Mouse (Mus musculus) MEL (cell line): ENCODE data around the gene Dnajb14. TPM values are rescaled to one million over a fixed set of nuclear protein-coding genes. Genes with fewer than 3 reads are reported as not detected.
"Not testable (repeated sequence)": the region's sequence is repeated elsewhere in the genome, so short reads cannot be mapped to it uniquely, and the experiment has no call there.

Experiments
- DNase-seq: peaks from one replicate; pipeline ENCODE4 v3.0.0; 2011; ENCODE audit warnings: low read depth, low spot score
- H3K27ac ChIP-seq: 2 replicates; pipeline ENCODE4 v1.5.1; 2012; ENCODE audit warnings: low read depth, mild to moderate bottlenecking, control low read depth, low read length, moderate library complexity; ENCODE audit not compliant: control insufficient read depth
- H3K27me3 ChIP-seq, 2 experiments: fragments of 150-350 bp in 1 of 2; sonication (generic) in 1 of 2; 2 replicates each; pipeline ENCODE4 v1.6.1; 2012; ENCODE audit warnings: low read length in 2 of 2, mild to moderate bottlenecking in 2 of 2, improper control_type of control experiment in 1 of 2, moderate library complexity in 1 of 2; ENCODE audit not compliant: insufficient read depth in 2 of 2, control insufficient read depth in 1 of 2
- H3K36me3 ChIP-seq, 2 experiments: 2 replicates each; pipeline ENCODE4 v1.6.1; 2012 to 2014; ENCODE audit warnings: low read length in 2 of 2, improper control_type of control experiment in 1 of 2, inconsistent platforms in 1 of 2, mild to moderate bottlenecking in 1 of 2; ENCODE audit not compliant: insufficient read depth in 2 of 2, control insufficient read depth in 1 of 2
- H3K4me1 ChIP-seq, 2 experiments: fragments of 150-350 bp in 1 of 2; sonication (generic) in 1 of 2; 2 replicates each; pipeline ENCODE4 v1.6.1; 2012; ENCODE audit warnings: low read length in 2 of 2, improper control_type of control experiment in 1 of 2, mild to moderate bottlenecking in 1 of 2; ENCODE audit not compliant: insufficient read depth in 2 of 2, control insufficient read depth in 1 of 2
- H3K4me3 ChIP-seq, 2 experiments: fragments of 150-350 bp in 1 of 2; sonication (generic) in 1 of 2; 2 replicates each; pipeline ENCODE4 v1.5.1; 2012; ENCODE audit warnings: low read depth in 2 of 2, low read length in 2 of 2, mild to moderate bottlenecking in 2 of 2, moderate library complexity in 2 of 2, control low read depth in 1 of 2, improper control_type of control experiment in 1 of 2; ENCODE audit not compliant: control insufficient read depth in 1 of 2, insufficient read depth in 1 of 2
- H3K79me2 ChIP-seq: 2 replicates; pipeline ENCODE4 v1.6.1; 2012; ENCODE audit warnings: mild to moderate bottlenecking, low read length, moderate library complexity; ENCODE audit not compliant: control insufficient read depth, poor library complexity, insufficient read depth
- H3K9ac ChIP-seq: 2 replicates; pipeline ENCODE4 v1.6.1; 2012; ENCODE audit warnings: low read depth, mild to moderate bottlenecking, control low read depth, low read length, moderate library complexity; ENCODE audit not compliant: control insufficient read depth, poor library complexity, severe bottlenecking
- H3K9me3 ChIP-seq: fragments of 150-350 bp; sonication (generic); replicated peaks from 2 replicates; pipeline ENCODE4 v1.6.1; 2012; ENCODE audit warnings: mild to moderate bottlenecking, low read length, improper control_type of control experiment, moderate library complexity; ENCODE audit not compliant: insufficient read depth
- CHD1 ChIP-seq: IDR thresholded peaks from 2 replicates; pipeline ENCODE4 v1.6.1; 2012; ENCODE audit warnings: low read depth, mild to moderate bottlenecking, inconsistent platforms, low read length, improper control_type of control experiment
- E2F4 ChIP-seq: IDR thresholded peaks from 2 replicates; pipeline ENCODE4 v1.6.1; 2011; ENCODE audit warnings: low read depth, low read length, improper control_type of control experiment, borderline replicate concordance
- GABPA ChIP-seq: IDR thresholded peaks from 2 replicates; pipeline ENCODE4 v1.6.1; 2012; ENCODE audit warnings: low read depth, mild to moderate bottlenecking, inconsistent platforms, low read length, improper control_type of control experiment, moderate library complexity
- GATA1 ChIP-seq: IDR thresholded peaks from 2 replicates; pipeline ENCODE4 v1.6.1; 2011; ENCODE audit warnings: low read depth, low read length, improper control_type of control experiment
- HCFC1 ChIP-seq: IDR thresholded peaks from 2 replicates; pipeline ENCODE4 v1.6.1; 2012; ENCODE audit warnings: low read depth, mild to moderate bottlenecking, inconsistent platforms, low read length, improper control_type of control experiment, moderate library complexity
- MAFK ChIP-seq: IDR thresholded peaks from 2 replicates; pipeline ENCODE4 v1.6.1; 2011; ENCODE audit warnings: low read depth, mild to moderate bottlenecking, low read length, improper control_type of control experiment, borderline replicate concordance
- MAX ChIP-seq: IDR thresholded peaks from 2 replicates; pipeline ENCODE4 v1.6.1; 2011; ENCODE audit warnings: low read length, improper control_type of control experiment
- MEF2A ChIP-seq: IDR thresholded peaks from 2 replicates; pipeline ENCODE4 v1.6.1; 2014; ENCODE audit warnings: low read depth, mild to moderate bottlenecking, inconsistent platforms, low read length, improper control_type of control experiment; ENCODE audit not compliant: poor library complexity, insufficient replicate concordance, severe bottlenecking; ENCODE audit errors: extremely low read depth
- NRF1 ChIP-seq: IDR thresholded peaks from 2 replicates; pipeline ENCODE4 v1.6.1; 2014; ENCODE audit warnings: low read depth, mild to moderate bottlenecking, inconsistent platforms, low read length, improper control_type of control experiment, moderate library complexity; ENCODE audit not compliant: poor library complexity, insufficient read depth, severe bottlenecking
- POLR2AphosphoS2 ChIP-seq: IDR thresholded peaks from 2 replicates; pipeline ENCODE4 v1.6.1; 2011; ENCODE audit warnings: low read length, improper control_type of control experiment
- RAD21 ChIP-seq: IDR thresholded peaks from 2 replicates; pipeline ENCODE4 v1.6.1; 2011; ENCODE audit warnings: mild to moderate bottlenecking, low read depth, low read length, improper control_type of control experiment
- RCOR1 ChIP-seq: IDR thresholded peaks from 2 replicates; pipeline ENCODE4 v1.6.1; 2012; ENCODE audit warnings: low read depth, mild to moderate bottlenecking, inconsistent platforms, low read length, improper control_type of control experiment
- SIN3A ChIP-seq: IDR thresholded peaks from 2 replicates; pipeline ENCODE4 v1.6.1; 2012; ENCODE audit warnings: low read length, improper control_type of control experiment, inconsistent platforms
- TAL1 ChIP-seq: IDR thresholded peaks from 2 replicates; pipeline ENCODE4 v1.6.1; 2012; ENCODE audit warnings: mild to moderate bottlenecking, inconsistent platforms, low read length, moderate library complexity, mixed read lengths
- USF1 ChIP-seq: IDR thresholded peaks from 2 replicates; pipeline ENCODE4 v1.6.1; 2014; ENCODE audit warnings: low read depth, mild to moderate bottlenecking, inconsistent platforms, low read length, improper control_type of control experiment, moderate library complexity
- ZNF384 ChIP-seq: IDR thresholded peaks from 2 replicates; pipeline ENCODE4 v1.6.1; 2012; ENCODE audit warnings: low read depth, mild to moderate bottlenecking, inconsistent platforms, low read length, improper control_type of control experiment
- polyA plus RNA-seq, 2 experiments: library from polyadenylated mRNA; stranded (reverse) in 1 of 2; unstranded in 1 of 2; fragments of >175 nt in 1 of 2; fragments of >200 nt in 1 of 2; gene quantifications; 2 replicates each; pipeline versions ENCODE4 v1.2.1 to v1.2.4; 2012; ENCODE audit warnings: low replicate concordance in 2 of 2, low read depth in 1 of 2; ENCODE audit not compliant: insufficient read length in 2 of 2, insufficient read depth in 1 of 2, missing spikeins in 1 of 2
- total RNA-seq: library from RNA; depleted of rRNA; stranded (reverse); fragments of 300-350 nt; gene quantifications from 2 replicates; pipeline ENCODE4 v1.2.3, GENCODE M21; 2012

Gene Dnajb14
- total and polyA plus RNA-seq, 3 experiments = 4.2 to 6.1 TPM; not detected in 1

DNA sequence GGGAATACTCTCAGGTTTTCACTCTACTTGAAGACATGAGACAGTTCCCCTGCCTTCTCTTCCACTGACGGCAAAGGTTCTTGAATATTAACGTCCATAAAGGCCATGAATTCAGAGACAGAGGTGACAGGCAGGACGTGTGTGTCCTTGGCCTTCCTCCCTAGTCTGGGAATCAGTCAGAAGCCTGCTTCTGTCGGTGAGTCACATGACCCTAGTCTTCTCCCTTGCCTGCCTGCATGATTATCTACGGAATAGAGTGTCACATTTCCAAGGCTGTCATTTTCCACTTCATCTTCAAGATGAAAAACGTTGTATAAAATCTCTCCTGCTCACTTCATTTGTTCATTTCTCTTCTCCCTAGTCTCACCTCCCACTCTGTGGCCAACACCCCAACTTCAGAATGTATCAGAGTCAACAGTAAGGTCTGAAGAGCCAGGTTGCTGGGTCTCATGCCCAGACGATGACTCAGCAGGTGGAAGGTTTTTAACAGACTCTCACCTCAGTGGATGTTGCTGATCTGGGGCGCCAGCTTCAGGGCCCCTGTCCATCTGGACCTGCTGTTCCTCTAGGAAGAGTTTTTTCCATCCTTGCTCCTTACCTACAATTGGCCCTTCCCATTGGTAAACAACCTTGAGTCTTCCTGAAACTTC, 94.4 kb downstream of the Dnajb14 start:
- H3K79me2 ChIP-seq = peaks cover 18% of the 10 kb centered on the region
- peaks cover 30 to 63% of the 10 kb centered on the region in 2 experiments for H3K36me3 ChIP-seq
- peaks cover 22 to 46% of the 10 kb centered on the region in 2 experiments for H3K4me1 ChIP-seq
- H3K27me3 ChIP-seq = no peaks in the 10 kb centered on the region
- H3K9ac ChIP-seq = no peak overlapping the region
- TF ChIP-seq RCOR1 (no peak), USF1 (peak; percentile 77)
- TF ChIP-seq, all 39 proteins: peak for 1
- Histone ChIP-seq H3K27ac (peak overlapping the region; percentile 44), H3K4me3 (no peak overlapping the region), H3K9me3 (no peaks in the 10 kb centered on the region)
- peak; percentile 21 for DNase-seq

- Histone ChIP-seq H3K4me3 (no peak overlapping the region), H3K9me3 (no peaks in the 10 kb centered on the region), H3K4me1 (peaks cover 25 to 50% of the 10 kb centered on the region in 2 experiments), H3K79me2 (peaks cover 23% of the 10 kb centered on the region), H3K36me3 (peaks cover 32 to 67% of the 10 kb centered on the region in 2 experiments), H3K27me3 (no peaks in the 10 kb centered on the region)
- peak; percentile 41 for DNase-seq
- TF ChIP-seq GABPA (no peak), HCFC1 (no peak), MAX (no peak), POLR2AphosphoS2 (no peak), MEF2A (no peak), ZNF384 (no peak), CHD1 (no peak), RAD21 (no peak), SIN3A (no peak), MAFK (no peak), E2F4 (no peak), NRF1 (no peak), GATA1 (no peak), TAL1 (no peak)
- TF ChIP-seq, all 39 proteins: peak for 0
- Histone ChIP-seq H3K9ac (no peak overlapping the region), H3K27ac (peak overlapping the region; percentile 25)
These were observed 96.0 kb downstream of the Dnajb14 start for GRCm38 (mm10) chr3:137963508-137963907.

- peaks cover 23 to 49% of the 10 kb centered on the region in 2 experiments for H3K4me1 ChIP-seq
- peaks cover 32 to 65% of the 10 kb centered on the region in 2 experiments for H3K36me3 ChIP-seq
- H3K9ac ChIP-seq, H3K4me3 ChIP-seq, H3K27ac ChIP-seq, H3K9me3 ChIP-seq, H3K27me3 ChIP-seq: not testable (repeated sequence)
- peak; percentile 14 for DNase-seq
- H3K79me2 ChIP-seq = peaks cover 23% of the 10 kb centered on the region
These were observed 96.5 kb downstream of the Dnajb14 start for GRCm38 (mm10) chr3:137964014-137964413.
